Mouse (Mus musculus) megakaryocyte-erythroid progenitor cell, adult 5-6 weeks (primary cell): ENCODE measurements around the gene H2afy. TPM values are rescaled to one million over a fixed set of nuclear protein-coding genes. Genes with fewer than 3 reads are reported as not detected.

Experiments used
- ATAC-seq: replicated peaks from 2 replicates; pipeline ENCODE4 v1.8.0; 2016; ENCODE audit warnings: mild to moderate bottlenecking, inconsistent platforms; ENCODE audit not compliant: severe bottlenecking, poor library complexity, low FRiP score, low TSS enrichment
- total RNA-seq, 2 experiments: library from RNA; stranded (forward) in 1 of 2; stranded (reverse) in 1 of 2; fragments of 200-1000, 215-1000 nt in 1 of 2; fragments of >200 nt in 1 of 2; fragmentation: Nextera tagmentation in 1 of 2; gene quantifications; 2 replicates each; pipeline ENCODE4 v1.2.3; 2014 to 2017

Gene H2afy
- total RNA-seq (2014; fragmentation: Nextera tagmentation): 188 and 192 TPM in 2 replicates
- total RNA-seq (2017): 316 and 323 TPM in 2 replicates

DNA sequence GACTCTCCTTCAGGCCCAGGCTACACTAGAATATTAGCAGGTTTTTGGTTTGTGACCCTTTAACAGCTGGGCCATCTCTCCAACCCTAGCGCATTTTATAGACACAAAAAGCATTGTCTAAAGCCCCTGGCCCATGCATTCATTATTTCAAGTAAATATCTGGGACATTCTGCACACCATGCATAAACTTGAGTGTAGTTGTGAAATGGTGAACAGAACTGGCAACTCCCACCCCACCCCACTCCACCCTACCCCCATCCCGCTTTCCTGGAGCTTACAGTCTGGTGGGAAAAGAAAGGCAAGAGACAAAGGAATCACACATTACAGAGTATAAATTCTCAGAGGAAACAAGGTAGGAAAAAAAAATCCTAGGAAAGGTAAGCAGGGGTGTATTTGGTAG lies at the start of gene H2afy:
TSS of gene H2afy (minus strand) at position 162 of the 400 bp plus-strand sequence.
- ATAC-seq: no peak

DNA sequence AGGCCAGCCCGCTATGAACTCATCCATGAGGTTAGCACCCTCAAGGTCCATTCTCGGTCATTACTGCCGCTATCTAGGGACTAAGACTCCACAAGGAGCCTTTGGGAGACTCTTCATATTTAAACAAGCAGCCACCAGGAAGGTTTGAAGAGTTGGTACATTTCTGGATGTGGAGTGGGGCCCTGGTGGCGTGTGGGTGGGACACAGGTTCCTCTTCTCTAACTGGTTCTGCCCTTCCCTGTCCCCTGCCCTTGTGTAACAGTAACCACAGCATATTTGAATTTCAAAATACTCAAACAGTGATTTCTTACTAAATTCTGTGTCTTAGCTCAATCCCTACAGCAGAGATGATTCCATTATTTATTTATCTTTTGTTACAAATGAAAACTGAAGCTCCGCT lies 47.5 kb upstream of the H2afy start:
- ATAC-seq: no peak

DNA sequence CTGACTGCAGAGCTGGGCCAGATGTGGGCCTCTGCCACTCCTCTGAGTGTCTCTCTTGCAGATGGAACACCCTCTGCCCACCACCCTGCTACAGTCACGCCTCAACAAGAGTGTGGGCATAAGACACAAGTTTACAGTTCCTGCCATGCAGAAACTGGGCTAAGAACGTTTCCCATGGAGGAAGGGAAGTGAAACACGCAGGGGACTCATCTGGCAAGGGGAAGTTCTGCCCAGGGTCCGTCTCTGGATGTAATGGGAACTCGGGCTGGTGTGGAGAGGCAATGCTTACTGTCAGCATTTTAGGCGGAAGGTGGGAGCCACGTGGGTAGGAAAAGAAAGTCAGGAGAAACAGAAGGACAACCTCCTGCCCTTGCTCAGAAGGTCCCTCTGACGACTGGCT lies 45.3 kb upstream of the H2afy start:
- ATAC-seq: no peak

DNA sequence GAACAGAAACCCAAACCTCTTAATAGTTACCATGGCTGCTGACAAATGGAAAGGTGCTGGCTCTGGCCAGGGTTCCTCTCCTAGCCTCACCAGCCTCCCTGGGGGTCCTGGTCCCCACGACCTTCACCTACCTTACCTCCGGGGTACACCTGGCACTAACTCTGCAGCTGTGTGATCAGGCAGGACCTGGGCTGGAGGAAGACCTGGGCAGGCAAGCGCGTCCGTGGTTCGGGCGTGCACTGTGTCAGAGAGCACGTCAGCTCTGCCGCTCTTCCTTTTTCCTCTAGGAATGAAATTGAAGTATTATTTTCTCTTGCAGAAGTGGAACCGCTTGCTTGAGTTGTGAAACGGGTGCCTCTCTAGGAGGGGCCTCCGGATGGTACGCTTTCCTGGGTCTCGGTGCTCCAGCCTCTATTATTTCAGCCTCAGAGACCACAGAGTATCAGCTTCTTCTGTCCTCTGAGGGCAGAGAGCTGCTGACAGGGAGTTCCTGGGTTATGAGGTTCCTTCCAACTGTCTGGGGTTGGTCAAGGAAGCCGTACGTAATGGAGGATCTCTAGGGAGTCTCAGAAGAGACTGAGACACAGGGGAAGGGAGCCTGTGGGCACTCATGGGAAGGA lies 42.4 kb upstream of the H2afy start, which contains the start of gene Tifab:
TSS of gene Tifab (minus strand) at position 470 of the 620 bp plus-strand sequence.
- no peak for ATAC-seq

DNA sequence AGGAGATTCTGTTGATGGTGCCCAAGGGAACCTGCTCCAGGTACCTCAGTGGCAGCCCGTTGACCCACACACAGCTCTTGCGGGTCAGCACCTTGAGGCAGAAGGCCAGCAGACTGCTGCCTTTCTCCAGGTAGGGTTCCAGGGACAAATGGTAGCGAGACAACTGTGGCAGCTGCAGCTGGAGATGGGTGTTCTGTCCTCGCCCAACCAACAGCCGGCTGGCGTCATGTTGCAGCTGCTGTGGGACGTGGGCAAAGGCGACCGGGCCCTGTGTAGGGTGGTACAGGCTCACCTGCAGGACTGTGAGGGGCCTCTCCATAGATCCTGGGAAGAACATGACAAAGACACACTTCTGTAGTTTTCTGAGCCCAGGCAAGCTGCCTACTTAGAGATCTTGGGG lies 40.1 kb upstream of the H2afy start:
- ATAC-seq: no peak

DNA sequence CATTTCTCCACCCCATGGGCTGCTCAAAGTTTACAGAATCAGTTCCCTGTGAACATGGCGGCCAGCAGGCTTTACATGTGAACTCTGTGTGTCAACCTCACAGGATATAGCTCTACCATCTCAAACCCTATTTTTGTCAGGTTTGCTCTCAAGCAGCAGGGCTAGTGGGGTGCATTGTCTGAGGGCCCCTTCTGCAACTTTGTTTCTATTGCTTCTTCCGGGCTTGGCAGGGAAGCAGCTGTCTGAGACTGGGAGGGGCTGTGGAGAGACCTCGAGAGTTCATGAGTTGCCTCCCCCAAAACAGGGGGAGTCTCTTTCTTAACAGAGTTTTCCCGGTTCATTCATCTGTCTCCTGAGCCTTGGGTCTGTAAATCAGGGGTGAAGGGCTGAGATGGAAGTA lies 39.7 kb upstream of the H2afy start:
- ATAC-seq: no peak

DNA sequence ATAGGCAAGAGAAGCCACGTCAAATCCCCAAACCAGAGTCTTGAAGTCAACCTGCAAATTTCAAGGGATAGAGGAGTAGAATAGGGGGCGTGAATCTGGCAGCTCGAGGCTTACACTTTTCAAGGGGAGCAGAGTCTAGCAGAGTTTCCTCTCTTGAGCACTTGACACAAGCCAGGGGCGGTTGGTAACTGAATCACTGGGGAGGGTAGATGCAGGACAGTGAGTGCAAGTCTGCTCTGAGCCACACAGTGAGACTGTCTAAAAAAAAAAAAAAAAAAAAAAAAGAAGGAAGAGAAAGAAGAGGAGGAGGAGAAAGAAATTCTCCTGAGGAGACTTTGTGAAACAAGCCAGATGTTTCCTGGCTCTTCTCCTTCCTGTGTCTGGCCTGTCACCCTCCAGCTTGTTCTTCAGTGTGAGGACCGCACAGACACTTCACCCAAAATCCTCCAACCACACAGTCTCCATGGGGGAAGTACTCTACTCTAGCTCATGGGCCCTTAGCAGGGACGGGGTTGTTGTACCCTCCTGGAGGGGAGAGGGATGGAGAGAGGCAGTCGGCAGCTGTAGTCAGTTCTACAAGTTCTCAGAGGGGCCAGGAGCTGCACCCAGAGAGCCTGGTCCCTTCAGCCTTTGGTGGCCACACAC lies 36.9 kb upstream of the H2afy start:
- ATAC-seq: no peak

DNA sequence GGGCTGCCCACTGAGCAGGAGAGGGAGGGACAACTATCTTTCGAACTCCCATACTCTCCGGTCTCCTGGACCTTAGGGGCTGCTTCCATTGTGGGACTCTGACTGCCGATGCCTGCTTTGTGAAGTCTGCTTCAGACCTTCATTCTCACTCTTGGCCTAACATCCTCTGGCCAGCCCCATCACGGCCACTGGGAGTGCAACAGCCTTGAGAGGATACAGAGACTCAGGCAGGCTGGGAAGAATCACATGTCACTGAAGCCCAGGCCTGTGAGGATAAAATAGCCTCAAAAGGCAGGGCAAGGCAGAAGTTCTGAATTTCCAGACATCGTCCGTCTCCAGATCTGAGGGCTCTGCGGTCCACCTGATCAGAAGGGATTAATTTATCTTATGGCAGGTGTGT lies 35.9 kb upstream of the H2afy start:
- ATAC-seq: no peak

DNA sequence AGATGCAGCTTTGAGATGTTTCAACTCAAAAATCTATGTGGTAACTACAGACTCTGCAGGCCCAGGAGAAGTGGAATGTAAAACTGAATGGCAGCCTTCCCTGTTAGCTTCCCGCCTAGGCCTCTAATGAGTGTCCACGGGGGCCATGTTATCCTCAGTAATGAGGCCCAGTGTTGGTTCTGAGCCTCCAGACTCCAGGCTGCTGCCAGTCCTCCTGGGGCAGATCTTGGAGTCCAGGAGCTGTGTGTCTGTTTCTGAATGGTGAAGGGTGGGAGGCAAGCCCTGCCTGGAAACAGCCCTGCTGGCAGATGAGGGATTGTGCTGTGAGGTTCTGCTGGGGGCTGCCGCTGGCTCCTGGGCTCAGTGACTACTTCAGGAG lies 32.2 kb upstream of the H2afy start:
- ATAC-seq: no peak

DNA sequence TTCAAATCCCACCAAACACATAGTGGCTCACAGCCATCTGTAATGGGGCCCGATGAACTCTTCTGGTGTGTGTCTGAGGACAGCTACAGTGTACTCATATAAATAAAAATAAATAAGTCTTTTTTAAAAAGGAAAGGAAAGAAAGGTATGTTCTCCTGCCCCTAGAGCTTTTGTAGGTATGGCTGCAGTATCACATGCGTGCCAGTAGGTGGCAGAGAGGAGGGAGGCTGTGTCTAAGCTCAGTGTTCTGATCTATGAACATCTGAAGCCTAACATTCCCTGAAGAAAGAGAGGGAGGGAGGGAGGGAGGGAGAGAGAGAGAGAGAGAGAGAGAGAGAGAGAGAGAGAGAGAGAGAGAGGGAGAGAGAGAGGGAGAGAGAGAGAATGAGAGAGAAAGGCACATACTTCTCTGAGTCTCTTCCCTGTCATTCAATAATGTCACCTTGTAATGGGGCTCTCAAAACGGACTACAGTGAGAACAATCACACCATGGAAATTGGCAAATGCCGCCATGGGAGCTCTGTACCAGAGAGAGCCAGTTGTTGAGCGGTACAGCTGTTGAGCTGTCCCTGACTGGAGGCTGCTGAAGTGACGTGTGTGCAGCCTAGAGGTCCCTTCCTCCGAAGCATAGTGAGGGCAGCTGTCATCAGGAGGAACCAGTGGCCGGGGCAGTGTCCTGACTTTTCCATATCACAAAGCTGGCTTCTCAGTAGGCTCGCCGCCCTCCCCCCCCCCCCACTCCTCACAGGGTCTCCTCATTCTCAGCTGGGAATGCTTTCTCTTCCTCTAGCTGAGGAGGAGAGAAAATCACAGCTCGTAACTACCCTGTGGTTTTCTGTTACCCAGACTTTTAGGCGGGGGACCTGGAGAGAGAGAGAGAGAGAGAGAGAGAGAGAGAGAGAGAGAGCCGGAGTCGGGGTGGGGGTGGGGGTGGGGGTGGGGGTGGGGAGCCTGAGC lies 31.6 kb upstream of the H2afy start:
- 0 out of 2 replicates have a peak, but pooled peaks have one; percentile 51 for ATAC-seq

DNA sequence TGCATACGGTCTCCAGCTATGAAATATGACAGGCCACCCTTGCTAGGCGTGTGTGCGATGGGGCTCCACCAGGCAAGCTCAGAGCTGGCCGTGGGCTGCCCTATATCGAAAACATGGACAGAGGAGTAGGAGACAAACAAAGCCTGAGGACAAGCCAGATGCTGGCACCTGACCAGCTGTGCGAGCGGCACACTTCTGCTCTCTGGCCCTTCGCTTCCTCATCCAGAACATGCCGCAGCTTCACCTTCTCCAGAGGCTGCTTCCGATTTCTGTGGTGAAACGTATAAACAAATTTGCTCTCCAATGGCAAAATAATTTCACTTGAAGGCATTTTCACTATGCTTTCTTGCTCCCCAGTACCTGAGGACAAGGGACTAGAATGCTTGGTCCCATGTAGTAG lies 29.4 kb upstream of the H2afy start:
- no peak for ATAC-seq

DNA sequence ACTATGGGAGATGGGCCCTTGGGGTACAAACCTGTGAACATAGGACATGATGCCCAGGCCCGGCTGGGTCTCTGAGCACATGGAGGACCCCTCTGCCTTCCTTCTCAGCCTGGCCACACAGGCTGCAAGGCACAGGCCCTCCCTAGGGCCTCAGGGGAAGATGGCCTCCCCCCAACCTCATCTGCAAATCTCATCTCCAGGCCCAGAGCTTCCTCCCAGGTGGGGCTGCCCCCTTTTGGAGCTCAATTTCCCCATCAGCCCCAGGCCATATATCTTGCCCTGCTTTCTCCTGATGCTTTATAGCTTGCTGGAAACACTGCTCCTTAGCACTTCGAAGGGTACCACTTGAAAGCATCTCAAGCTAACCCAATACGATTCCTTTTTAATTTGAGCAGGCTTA lies 28.2 kb upstream of the H2afy start:
- no peak for ATAC-seq

DNA sequence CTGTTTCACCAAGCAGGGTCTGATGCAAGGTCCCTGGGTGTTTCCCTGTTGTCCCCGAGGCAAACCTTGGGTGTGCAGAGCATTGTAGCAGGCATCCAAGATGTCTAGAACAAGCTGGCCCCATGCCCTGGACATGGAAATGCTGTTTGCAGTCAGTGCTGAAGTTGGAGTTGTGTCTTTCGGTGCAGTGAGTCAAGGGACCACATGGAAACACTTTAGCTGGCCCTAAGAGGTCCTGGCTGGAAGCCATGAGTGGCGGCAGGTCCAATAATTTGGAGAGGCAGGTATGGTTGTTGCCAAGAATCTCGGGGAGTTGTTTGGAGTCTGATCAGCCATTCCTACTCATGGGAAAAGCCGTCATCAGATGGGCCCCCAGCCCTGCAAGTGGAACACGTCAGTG lies 27.6 kb upstream of the H2afy start:
- ATAC-seq: no peak

DNA sequence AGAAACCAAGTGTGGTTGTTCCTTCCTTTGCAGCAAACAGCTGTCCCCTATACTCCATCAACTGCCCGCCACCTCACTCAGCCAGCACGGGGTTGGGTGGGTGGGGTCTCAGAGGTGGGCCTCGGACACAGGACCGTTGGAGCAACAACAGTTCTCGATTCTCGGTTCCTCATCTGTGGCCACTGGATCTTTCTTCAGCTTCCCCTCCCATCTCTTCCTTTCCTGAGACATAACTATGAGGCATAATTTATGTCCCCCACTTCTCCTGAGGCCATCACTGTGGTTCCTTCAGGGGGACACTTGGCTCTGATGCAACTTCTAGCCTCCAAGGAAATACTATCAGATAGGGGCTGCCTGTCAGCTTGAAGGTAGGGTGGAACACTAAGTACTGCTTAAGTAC lies 26.7 kb upstream of the H2afy start:
- no peak for ATAC-seq

DNA sequence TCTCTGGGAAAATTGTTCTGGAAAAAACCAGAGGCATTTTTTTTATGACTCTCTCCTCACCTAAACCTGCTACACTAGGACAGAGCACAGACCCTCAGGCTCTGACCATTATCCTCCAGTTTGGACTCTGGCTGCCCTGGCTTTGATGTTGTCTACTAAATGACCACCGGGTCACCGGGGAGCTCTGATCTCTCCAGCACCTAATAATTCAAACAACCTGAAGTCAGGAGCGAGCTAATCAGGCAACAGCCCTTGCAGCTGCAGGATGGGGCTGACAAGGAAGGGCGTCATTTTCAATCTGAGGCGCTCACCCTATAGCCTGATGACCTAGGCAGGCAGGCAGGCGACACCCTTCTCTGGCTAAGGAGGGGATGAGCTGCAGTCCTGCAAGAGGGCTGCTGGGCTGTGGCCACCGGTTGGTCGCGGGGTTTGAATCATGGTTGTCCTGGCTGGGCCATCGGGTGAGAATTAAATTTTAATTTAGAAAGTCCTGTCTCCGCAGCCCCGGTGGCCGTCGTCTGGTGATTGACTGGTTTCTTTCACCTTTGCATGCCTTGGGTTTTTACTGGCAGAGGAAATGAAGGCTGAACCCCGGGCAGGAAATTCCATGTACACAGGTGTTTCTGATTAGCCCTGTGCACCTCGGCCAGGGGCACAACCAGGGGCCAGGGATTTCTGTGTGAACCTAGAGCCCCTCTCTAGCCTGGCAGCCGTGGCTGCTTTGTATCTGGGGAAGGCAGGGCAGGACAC lies 23.6 kb upstream of the H2afy start:
- ATAC-seq: peak; percentile 58; the same call in 1 of the 2 replicates

DNA sequence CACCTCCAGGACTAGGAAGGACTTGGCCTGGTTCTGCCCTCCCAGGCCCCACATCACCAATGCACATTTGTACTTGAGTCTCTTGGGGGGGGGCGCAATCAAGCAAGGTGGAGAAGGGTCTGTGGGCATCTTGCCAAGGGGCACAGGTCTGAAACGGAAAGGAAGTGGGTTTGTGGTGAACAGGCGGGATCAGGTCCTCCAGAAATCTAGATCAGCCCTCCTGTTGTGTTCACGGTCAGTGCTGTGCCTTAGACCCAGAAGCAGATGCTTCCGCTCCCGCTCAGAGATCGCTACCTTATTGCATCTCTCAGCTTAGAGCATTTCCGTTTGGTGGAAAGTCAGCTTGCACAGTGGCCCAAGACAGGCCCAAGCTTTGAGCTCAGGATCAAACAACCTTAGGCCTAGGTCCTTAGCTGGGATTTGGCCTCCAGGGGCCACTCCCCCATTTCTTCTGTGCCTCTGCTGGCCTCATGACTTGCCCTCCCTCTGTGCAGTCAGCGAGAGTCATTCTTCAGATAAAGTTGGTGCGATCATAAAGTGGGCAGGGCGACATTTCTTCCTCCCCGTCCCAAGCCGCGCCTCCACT lies 22.9 kb upstream of the H2afy start:
- ATAC-seq: peak; percentile 66

DNA sequence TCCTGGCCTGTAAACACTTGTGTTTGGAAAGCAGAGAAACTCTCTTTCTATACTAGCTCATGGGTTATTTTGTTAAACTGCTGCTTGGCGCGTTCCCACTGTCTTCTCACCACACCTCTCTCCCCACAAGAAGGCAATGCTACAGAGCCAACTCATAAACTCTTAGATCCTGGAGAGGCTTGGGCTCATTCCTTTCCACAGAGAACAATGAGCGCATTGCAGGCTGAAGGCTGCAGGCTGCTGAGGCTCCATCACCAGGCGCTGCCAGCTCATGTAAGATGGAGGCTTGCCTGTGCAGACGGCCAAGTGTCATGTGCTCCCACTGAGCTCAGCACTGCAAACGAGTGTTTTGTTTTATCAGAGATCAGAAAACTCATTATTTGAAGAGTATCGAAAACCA lies 19.5 kb upstream of the H2afy start:
- no peak for ATAC-seq

DNA sequence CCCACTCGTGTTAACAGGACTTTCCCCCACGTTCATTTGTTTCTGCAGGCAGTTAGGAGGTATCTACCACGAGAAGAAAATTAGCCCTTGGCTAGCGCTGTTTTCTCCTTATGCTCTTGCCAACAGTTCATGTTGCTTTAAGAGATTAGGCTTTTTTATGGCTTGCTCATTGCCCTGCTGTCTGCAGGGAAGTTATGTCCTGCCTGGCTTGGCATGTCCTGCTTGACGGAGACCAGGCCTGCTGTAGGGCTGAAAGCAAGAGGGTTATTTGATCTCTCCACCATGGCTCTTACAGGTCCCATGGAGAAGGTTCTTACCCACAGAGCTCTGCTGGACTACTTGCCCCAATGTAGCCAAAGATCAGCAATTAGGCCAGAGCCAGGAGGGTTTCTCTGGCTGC lies 18.9 kb upstream of the H2afy start:
- no peak for ATAC-seq

DNA sequence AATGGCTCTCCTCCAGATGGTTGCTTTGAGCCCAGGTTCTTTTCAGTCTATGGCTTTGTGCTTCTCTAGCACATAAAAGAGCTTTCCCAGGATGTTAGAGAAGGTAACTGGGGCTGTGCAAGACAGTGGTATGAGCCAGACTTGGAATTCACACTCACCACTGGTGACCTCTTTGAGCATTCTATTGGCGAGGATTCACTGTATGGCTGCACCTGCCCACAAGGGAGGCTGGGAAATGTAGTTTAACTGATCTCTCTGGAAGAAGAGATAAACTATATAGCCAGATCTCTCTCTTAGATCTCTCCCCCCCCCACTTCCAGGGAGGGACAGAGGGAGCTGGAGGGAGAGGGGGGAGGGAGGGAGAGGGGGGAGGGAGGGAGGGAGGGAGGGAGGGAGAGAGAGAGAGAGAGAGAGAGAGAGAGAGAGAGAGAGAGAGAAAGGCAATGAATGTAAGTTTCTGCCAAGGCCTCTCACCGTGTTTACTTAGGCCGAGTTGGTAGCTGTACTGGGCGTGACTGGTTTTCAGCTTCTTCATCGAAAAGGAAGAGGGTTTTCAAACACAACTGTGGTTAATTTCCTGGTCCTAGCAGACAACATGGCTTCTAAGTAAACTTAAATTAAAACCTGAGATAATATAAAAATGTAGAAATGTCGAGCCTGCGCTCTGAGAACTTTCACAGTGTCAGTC lies 16.8 kb upstream of the H2afy start:
- ATAC-seq: peak; percentile 54; the same call in 1 of the 2 replicates
